Mouse (Mus musculus): ENCODE measurements around the gene Mrpl1. TPM values are rescaled to one million over a fixed set of nuclear protein-coding genes. Genes with fewer than 3 reads are reported as not detected.

Gene Mrpl1
- polyA plus RNA-seq, 1 experiment, result 7.5 TPM

DNA sequence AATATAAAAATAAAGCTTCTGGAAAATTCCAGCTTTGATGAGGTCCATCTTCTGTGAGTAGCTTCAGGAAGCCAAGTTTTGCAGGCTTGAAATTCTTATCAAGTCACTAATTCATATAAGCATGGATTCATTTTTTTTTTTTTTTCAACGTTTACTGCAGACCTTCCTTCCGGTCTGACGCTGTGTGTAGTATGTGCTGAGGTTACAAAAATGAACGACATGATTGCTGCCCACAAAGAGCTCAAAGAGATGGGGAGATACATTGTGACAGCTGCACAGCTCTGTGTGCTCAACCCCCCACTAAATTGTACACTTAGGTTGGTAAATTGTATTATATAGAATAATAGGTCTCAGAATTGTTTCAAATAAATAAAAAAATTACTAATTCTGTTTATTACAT lies 750 bp upstream of the Mrpl1 start:
- Histone ChIP-seq H3K36me3 (ENCODE audit: control insufficient read depth, insufficient read depth) (no peaks in the 10 kb centered on the region), H3K4me3 (peak overlapping the region; percentile 80), H3ac (ENCODE audit: control insufficient read depth, insufficient read length) (no peak overlapping the region), H3K79me2 (ENCODE audit: control insufficient read depth, insufficient read depth) (peaks cover 26% of the 10 kb centered on the region), H3K4me2 (ENCODE audit: low read depth) (peak overlapping the region; percentile 93), H3K27me3 (ENCODE audit: control insufficient read depth, insufficient read depth, insufficient read length) (no peaks in the 10 kb centered on the region)
- peak in 2 of 3 experiments; percentile 46 to 77 for TF ChIP-seq MYOD1 (IDR thresholded peaks at IDR 0.05; ENCODE audit: control insufficient read depth in 1 of 3, insufficient read length in 2 of 3, low read depth in 2 of 3)
- no peak for TF ChIP-seq MAX (IDR thresholded peaks at IDR 0.05; ENCODE audit: low read depth)

DNA sequence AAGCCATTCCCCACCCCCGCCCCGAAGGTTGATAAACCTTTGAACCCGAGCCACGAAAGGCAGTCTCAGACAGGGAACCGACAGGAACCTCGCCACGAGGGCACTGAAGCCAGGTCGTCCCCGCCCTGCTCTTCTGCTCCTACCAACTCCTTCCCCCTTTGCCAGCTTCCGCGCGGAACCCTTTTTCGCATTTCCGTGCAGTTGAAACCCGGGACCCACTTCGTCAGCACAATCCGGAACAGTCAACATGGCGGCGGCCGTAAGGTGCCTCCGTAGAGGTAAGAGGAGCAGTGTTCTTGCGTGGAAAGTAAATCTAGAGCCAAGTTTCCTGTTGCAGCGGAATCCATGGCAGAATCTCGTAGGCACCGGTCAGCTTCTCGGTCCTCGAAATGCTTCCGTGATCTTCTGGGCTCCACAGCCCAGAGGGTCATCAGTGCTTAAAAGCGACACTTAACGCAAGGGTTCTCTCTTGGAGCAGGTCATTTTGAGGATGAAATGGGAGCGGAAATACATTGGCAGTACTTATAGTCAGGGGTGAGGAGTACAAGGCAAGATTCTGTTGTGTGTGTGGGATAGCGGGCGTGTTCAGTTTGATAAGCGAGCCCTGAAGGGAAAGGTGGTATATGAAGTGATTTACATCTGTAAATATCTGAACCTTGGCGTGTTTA lies 757 bp downstream of the Mrpl1 start:
- no peak for TF ChIP-seq MYOD1 (IDR thresholded peaks at IDR 0.05; ENCODE audit: control insufficient read depth in 1 of 3, insufficient read length in 2 of 3, low read depth in 2 of 3)
- TF ChIP-seq MAX (IDR thresholded peaks at IDR 0.05; ENCODE audit: low read depth), result peak; percentile 40
- peak in 1 of 3 experiments; percentile 41 for TF ChIP-seq MYOG (IDR thresholded peaks at IDR 0.05; ENCODE audit: control insufficient read depth in 1 of 3, insufficient read depth in 1 of 3, insufficient read length in 2 of 3, low read depth in 2 of 3)
- TF ChIP-seq POLR2A (IDR thresholded peaks at IDR 0.05; ENCODE audit: insufficient read length, low read depth), result peak; percentile 93
- peak; percentile 0 for TF ChIP-seq USF1 (IDR thresholded peaks at IDR 0.05; ENCODE audit: low read depth)
- TF ChIP-seq TCF3 (IDR thresholded peaks at IDR 0.05; ENCODE audit: insufficient read length, low read depth), result no peak
- peak; percentile 98 for TF ChIP-seq POLR2AphosphoS2 (IDR thresholded peaks at IDR 0.05; ENCODE audit: insufficient read length, low read depth)
- no peak for TF ChIP-seq E2F4 (IDR thresholded peaks at IDR 0.05; ENCODE audit: insufficient read depth)
- TF ChIP-seq CEBPB (IDR thresholded peaks at IDR 0.05; ENCODE audit: insufficient read depth, poor library complexity, severe bottlenecking), result no peak
- peaks cover 30% of the 10 kb centered on the region for H3K79me2 ChIP-seq (ENCODE audit: control insufficient read depth, insufficient read depth)

GRCm38 (mm10) chr5:96218648-96219047 lies 9.4 kb downstream of the Mrpl1 start:
- no peak overlapping the region for H3K4me3 ChIP-seq

More for the DNA sequence above, 757 bp downstream of the Mrpl1 start:
- H3K4me2 ChIP-seq (ENCODE audit: low read depth), result peak overlapping the region; percentile 93
- peak overlapping the region; percentile 80 for H3K4me3 ChIP-seq
- H3ac ChIP-seq (ENCODE audit: control insufficient read depth, insufficient read length), result peak overlapping the region; percentile 11
- no peaks in the 10 kb centered on the region for H3K36me3 ChIP-seq (ENCODE audit: control insufficient read depth, insufficient read depth)
- no peaks in the 10 kb centered on the region for H3K27me3 ChIP-seq (ENCODE audit: control insufficient read depth, insufficient read depth, insufficient read length)

GRCm38 (mm10) chr5:96219512-96219911 lies 10.2 kb downstream of the Mrpl1 start:
- no peak overlapping the region for H3K4me3 ChIP-seq
- no peaks in the 10 kb centered on the region for H3K27me3 ChIP-seq (ENCODE audit: control insufficient read depth, insufficient read depth, insufficient read length)
- no peak overlapping the region for H3ac ChIP-seq (ENCODE audit: control insufficient read depth, insufficient read length)
- no peak overlapping the region for H3K4me2 ChIP-seq (ENCODE audit: low read depth)
- TF ChIP-seq MYOD1 (IDR thresholded peaks at IDR 0.05; ENCODE audit: control insufficient read depth in 1 of 3, insufficient read length in 2 of 3, low read depth in 2 of 3) (no peak), TCF12 (IDR thresholded peaks at IDR 0.05; ENCODE audit: insufficient read depth, poor library complexity, severe bottlenecking) (no peak), TCF3 (IDR thresholded peaks at IDR 0.05; ENCODE audit: insufficient read length, low read depth) (no peak), MAX (IDR thresholded peaks at IDR 0.05; ENCODE audit: low read depth) (no peak), MYOG (IDR thresholded peaks at IDR 0.05; ENCODE audit: control insufficient read depth in 1 of 3, insufficient read depth in 1 of 3, insufficient read length in 2 of 3, low read depth in 2 of 3) (no peak), E2F4 (IDR thresholded peaks at IDR 0.05; ENCODE audit: insufficient read depth) (no peak), SRF (IDR thresholded peaks at IDR 0.05; ENCODE audit: control insufficient read depth, insufficient read length, low read depth) (no peak), USF1 (IDR thresholded peaks at IDR 0.05; ENCODE audit: low read depth) (no peak), POLR2A (IDR thresholded peaks at IDR 0.05; ENCODE audit: insufficient read length, low read depth) (no peak), CEBPB (IDR thresholded peaks at IDR 0.05; ENCODE audit: insufficient read depth, poor library complexity, severe bottlenecking) (no peak), POLR2AphosphoS2 (IDR thresholded peaks at IDR 0.05; ENCODE audit: insufficient read length, low read depth) (no peak), REST (IDR thresholded peaks at IDR 0.05; ENCODE audit: insufficient read depth, insufficient read length) (no peak)
- peaks cover 2% of the 10 kb centered on the region for H3K36me3 ChIP-seq (ENCODE audit: control insufficient read depth, insufficient read depth)
- H3K79me2 ChIP-seq (ENCODE audit: control insufficient read depth, insufficient read depth), result peaks cover 65% of the 10 kb centered on the region

More at GRCm38 (mm10) chr5:96218648-96219047, 9.4 kb downstream of the Mrpl1 start:
- Histone ChIP-seq H3K36me3 (ENCODE audit: control insufficient read depth, insufficient read depth) (no peaks in the 10 kb centered on the region), H3ac (ENCODE audit: control insufficient read depth, insufficient read length) (no peak overlapping the region), H3K79me2 (ENCODE audit: control insufficient read depth, insufficient read depth) (peaks cover 56% of the 10 kb centered on the region), H3K27me3 (ENCODE audit: control insufficient read depth, insufficient read depth, insufficient read length) (no peaks in the 10 kb centered on the region), H3K4me2 (ENCODE audit: low read depth) (no peak overlapping the region)
- no peak for TF ChIP-seq E2F4 (IDR thresholded peaks at IDR 0.05; ENCODE audit: insufficient read depth)
- TF ChIP-seq USF1 (IDR thresholded peaks at IDR 0.05; ENCODE audit: low read depth), result no peak
- no peak for TF ChIP-seq TCF12 (IDR thresholded peaks at IDR 0.05; ENCODE audit: insufficient read depth, poor library complexity, severe bottlenecking)
- no peak for TF ChIP-seq POLR2AphosphoS2 (IDR thresholded peaks at IDR 0.05; ENCODE audit: insufficient read length, low read depth)
- no peak for TF ChIP-seq MAX (IDR thresholded peaks at IDR 0.05; ENCODE audit: low read depth)
- TF ChIP-seq TCF3 (IDR thresholded peaks at IDR 0.05; ENCODE audit: insufficient read length, low read depth), result no peak
- TF ChIP-seq POLR2A (IDR thresholded peaks at IDR 0.05; ENCODE audit: insufficient read length, low read depth), result no peak
- TF ChIP-seq CEBPB (IDR thresholded peaks at IDR 0.05; ENCODE audit: insufficient read depth, poor library complexity, severe bottlenecking), result no peak
- no peak for TF ChIP-seq MYOD1 (IDR thresholded peaks at IDR 0.05; ENCODE audit: control insufficient read depth in 1 of 3, insufficient read length in 2 of 3, low read depth in 2 of 3)
- no peak for TF ChIP-seq MYOG (IDR thresholded peaks at IDR 0.05; ENCODE audit: control insufficient read depth in 1 of 3, insufficient read depth in 1 of 3, insufficient read length in 2 of 3, low read depth in 2 of 3)
- no peak for TF ChIP-seq SRF (IDR thresholded peaks at IDR 0.05; ENCODE audit: control insufficient read depth, insufficient read length, low read depth)
- TF ChIP-seq REST (IDR thresholded peaks at IDR 0.05; ENCODE audit: insufficient read depth, insufficient read length), result no peak

DNA sequence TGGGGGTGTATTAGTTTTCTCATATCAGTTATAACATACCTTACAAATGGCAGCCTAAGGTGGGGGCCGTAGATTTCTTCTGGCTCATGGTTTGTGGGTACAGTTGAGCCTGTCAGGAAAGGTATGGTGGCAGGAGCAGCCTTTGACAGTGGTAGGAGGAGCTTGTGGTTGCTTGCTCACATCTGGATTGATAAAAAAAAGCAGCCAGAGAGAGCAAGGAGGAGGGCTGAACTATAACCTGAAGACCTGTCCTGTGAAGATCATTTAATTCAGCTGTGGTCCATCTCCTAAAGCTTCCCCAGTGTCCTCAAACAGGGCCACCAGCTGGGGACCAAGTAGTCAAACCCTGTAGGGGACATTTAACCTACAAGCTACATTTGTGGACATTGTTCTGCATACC lies 12.0 kb downstream of the Mrpl1 start:
- Histone ChIP-seq H3K27me3 (ENCODE audit: control insufficient read depth, insufficient read depth, insufficient read length) (no peaks in the 10 kb centered on the region), H3ac (ENCODE audit: control insufficient read depth, insufficient read length) (no peak overlapping the region), H3K4me2 (ENCODE audit: low read depth) (peak overlapping the region; percentile 75), H3K4me3 (no peak overlapping the region), H3K79me2 (ENCODE audit: control insufficient read depth, insufficient read depth) (peaks cover 56% of the 10 kb centered on the region), H3K36me3 (ENCODE audit: control insufficient read depth, insufficient read depth) (peaks cover 11% of the 10 kb centered on the region)
- TF ChIP-seq CEBPB (IDR thresholded peaks at IDR 0.05; ENCODE audit: insufficient read depth, poor library complexity, severe bottlenecking) (no peak), TCF3 (IDR thresholded peaks at IDR 0.05; ENCODE audit: insufficient read length, low read depth) (no peak), POLR2AphosphoS2 (IDR thresholded peaks at IDR 0.05; ENCODE audit: insufficient read length, low read depth) (no peak), MYOG (IDR thresholded peaks at IDR 0.05; ENCODE audit: control insufficient read depth in 1 of 3, insufficient read depth in 1 of 3, insufficient read length in 2 of 3, low read depth in 2 of 3) (no peak), USF1 (IDR thresholded peaks at IDR 0.05; ENCODE audit: low read depth) (no peak), POLR2A (IDR thresholded peaks at IDR 0.05; ENCODE audit: insufficient read length, low read depth) (no peak), E2F4 (IDR thresholded peaks at IDR 0.05; ENCODE audit: insufficient read depth) (no peak), SRF (IDR thresholded peaks at IDR 0.05; ENCODE audit: control insufficient read depth, insufficient read length, low read depth) (no peak), TCF12 (IDR thresholded peaks at IDR 0.05; ENCODE audit: insufficient read depth, poor library complexity, severe bottlenecking) (no peak), REST (IDR thresholded peaks at IDR 0.05; ENCODE audit: insufficient read depth, insufficient read length) (no peak), MYOD1 (IDR thresholded peaks at IDR 0.05; ENCODE audit: control insufficient read depth in 1 of 3, insufficient read length in 2 of 3, low read depth in 2 of 3) (no peak), MAX (IDR thresholded peaks at IDR 0.05; ENCODE audit: low read depth) (no peak)

Measured in myocyte (in vitro differentiated cells).